Mouse (Mus musculus) ovary, adult 2 months (tissue): ENCODE measurements around the gene Vrk1. TPM values are rescaled to one million over a fixed set of nuclear protein-coding genes. Genes with fewer than 3 reads are reported as not detected.

Source experiments
- polyA plus RNA-seq: library from polyadenylated mRNA; depleted of rRNA; stranded (reverse); fragments of >200 nt; gene quantifications from 2 replicates; pipeline ENCODE4 v1.2.3, GENCODE M21; 2012; rRNA removed

The Vrk1 gene
- 6.4 and 6.7 TPM in 2 replicates for polyA plus RNA-seq

GRCm38 (mm10) chr12:106010065-106010915 lies at the start of gene Vrk1:
Vrk1 (plus strand) TSS chr12:106010228.

Other genes with a start within 250 kb of the Vrk1 start
- 110 and 149 TPM in 2 replicates for gene Papola, start 225.5 kb upstream of the Vrk1 start, polyA plus RNA-seq